Mouse (Mus musculus): ENCODE results near the gene Fam117b. TPM values are rescaled to one million over a fixed set of nuclear protein-coding genes. Genes with fewer than 3 reads are reported as not detected.

The Fam117b gene
- total RNA-seq, 2 experiments from 2014 or later, result 9.8 to 10.6 TPM

- DNase-seq (ENCODE audit: low spot score in 2 of 2), result no peak
Measured at GRCm38 (mm10) chr1:59966171-59966785, 53.5 kb downstream of the Fam117b start.

- DNase-seq (ENCODE audit: low spot score in 2 of 2), result no peak
Measured at GRCm38 (mm10) chr1:59967291-59967690, 54.5 kb downstream of the Fam117b start.

GRCm38 (mm10) chr1:59986626-59987025 lies 73.8 kb downstream of the Fam117b start:
- DNase-seq (ENCODE audit: low spot score in 2 of 2), result no peak

- DNase-seq (ENCODE audit: low spot score in 2 of 2), result no peak
Measured at GRCm38 (mm10) chr1:59987399-59988040, 74.7 kb downstream of the Fam117b start.

GRCm38 (mm10) chr1:59995646-59996045 lies 82.8 kb downstream of the Fam117b start:
- DNase-seq (ENCODE audit: low spot score in 2 of 2), result no peak

- DNase-seq (ENCODE audit: low spot score in 2 of 2), result no peak
Measured at GRCm38 (mm10) chr1:59997352-59997751, 84.5 kb downstream of the Fam117b start.

- DNase-seq (ENCODE audit: low spot score in 2 of 2), result no peak
Measured at GRCm38 (mm10) chr1:60000319-60000718, 87.5 kb downstream of the Fam117b start.

GRCm38 (mm10) chr1:60007337-60007736 lies 94.5 kb downstream of the Fam117b start:
- DNase-seq (ENCODE audit: low spot score in 2 of 2), result no peak

- no peak for DNase-seq (ENCODE audit: low spot score in 2 of 2)
Measured at GRCm38 (mm10) chr1:60008743-60009142, 95.9 kb downstream of the Fam117b start.

GRCm38 (mm10) chr1:60013779-60014178 lies 101.0 kb downstream of the Fam117b start:
- DNase-seq (ENCODE audit: low spot score in 2 of 2), result no peak

GRCm38 (mm10) chr1:60015511-60015910 lies 102.7 kb downstream of the Fam117b start:
- DNase-seq (ENCODE audit: low spot score in 2 of 2), result no peak

GRCm38 (mm10) chr1:60016136-60016611 lies 103.4 kb downstream of the Fam117b start:
- DNase-seq (ENCODE audit: low spot score in 2 of 2), result no peak

GRCm38 (mm10) chr1:60017031-60017469 lies 104.2 kb downstream of the Fam117b start:
- no peak for DNase-seq (ENCODE audit: low spot score in 2 of 2)

Other genes with a start within 250 kb of the Fam117b start
- gene Sumo1, start 242.2 kb upstream of the Fam117b start, total RNA-seq (2021), result 10 to 100 TPM; 87.3 to 97.7 TPM
- 10 to 100 TPM; 77.7 to 96.0 TPM for gene Nop58, start 228.0 kb upstream of the Fam117b start, total RNA-seq (2021)
- gene Bmpr2, start 149.6 kb upstream of the Fam117b start, total RNA-seq (2021), result 10 to 100 TPM; 40.5 to 43.4 TPM
- 1 to 10 TPM in 1 of 2 experiments, under 1 TPM in 1; 0.61 to 1.4 TPM for gene Ica1l, start 130.2 kb downstream of the Fam117b start, total RNA-seq (2021)
- gene Carf, start 185.2 kb downstream of the Fam117b start, total RNA-seq (2021), result 10 to 100 TPM; 10.3 to 11.4 TPM
- 10 to 100 TPM; 12.4 to 14.7 TPM for gene Wdr12, start 185.6 kb downstream of the Fam117b start, total RNA-seq (2021)

All from gastrocnemius, postnatal 4 days (tissue).